Mouse (Mus musculus): Measurements from ENCODE around the gene Stk32c.

Gene Stk32c

GRCm38 (mm10) chr7:139229837-139230236 lies 16.7 kb upstream of the Stk32c start:
- DNase-seq (ENCODE audit: extremely low read depth, low read depth, low spot score), result no peak

- no peak for DNase-seq (ENCODE audit: extremely low read depth, low read depth, low spot score)
Measured at GRCm38 (mm10) chr7:139228447-139229171, 15.5 kb upstream of the Stk32c start.

DNA sequence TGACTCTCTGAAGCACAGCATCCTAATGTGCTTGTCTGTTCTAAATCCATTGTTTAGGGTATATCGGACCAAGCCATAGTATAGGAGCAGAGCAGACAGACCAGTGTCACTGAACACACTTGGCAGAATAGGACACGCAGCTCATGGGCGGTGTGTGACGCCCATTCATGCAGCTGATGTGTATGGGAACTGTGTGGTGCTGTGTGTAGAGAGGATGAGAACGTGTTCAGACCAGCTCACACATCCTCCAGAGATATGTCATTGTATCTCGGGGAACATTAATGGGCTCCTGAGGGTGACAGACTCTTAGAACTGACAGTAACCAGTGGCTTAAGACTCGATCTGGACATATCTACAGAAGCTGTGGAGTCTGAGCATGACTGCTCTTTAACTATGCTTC lies 13.3 kb upstream of the Stk32c start:
- no peak for DNase-seq (ENCODE audit: extremely low read depth, low read depth, low spot score)

- no peak for DNase-seq (ENCODE audit: extremely low read depth, low read depth, low spot score)
Measured at GRCm38 (mm10) chr7:139224725-139225124, 11.6 kb upstream of the Stk32c start.

GRCm38 (mm10) chr7:139224070-139224469 lies 11.0 kb upstream of the Stk32c start:
- no peak for DNase-seq (ENCODE audit: extremely low read depth, low read depth, low spot score)

DNA sequence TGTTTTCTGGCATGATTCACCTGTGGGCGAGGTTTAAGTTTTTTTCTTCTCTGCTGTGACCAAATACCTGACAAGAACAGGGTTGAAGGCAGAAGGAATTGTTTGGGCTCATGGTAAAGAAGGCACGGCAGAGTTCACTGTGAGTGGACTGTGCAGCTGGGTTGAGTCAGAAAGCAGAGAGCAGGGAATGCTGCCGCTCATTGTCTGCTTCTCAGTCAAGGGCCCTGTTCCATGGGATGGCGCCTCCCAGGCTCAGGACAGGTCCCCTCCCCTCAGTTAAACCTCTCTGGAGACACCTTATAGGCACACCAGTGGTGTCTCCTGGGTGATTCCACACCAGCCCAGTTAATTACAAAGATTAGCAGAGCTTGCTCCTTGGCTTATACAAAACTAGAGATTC lies 9.2 kb upstream of the Stk32c start:
- DNase-seq (ENCODE audit: extremely low read depth, low read depth, low spot score), result no peak

GRCm38 (mm10) chr7:139221856-139222255 lies 8.7 kb upstream of the Stk32c start:
- no peak for DNase-seq (ENCODE audit: extremely low read depth, low read depth, low spot score)

GRCm38 (mm10) chr7:139221072-139221471 lies 8.0 kb upstream of the Stk32c start:
- no peak for DNase-seq (ENCODE audit: extremely low read depth, low read depth, low spot score)

DNA sequence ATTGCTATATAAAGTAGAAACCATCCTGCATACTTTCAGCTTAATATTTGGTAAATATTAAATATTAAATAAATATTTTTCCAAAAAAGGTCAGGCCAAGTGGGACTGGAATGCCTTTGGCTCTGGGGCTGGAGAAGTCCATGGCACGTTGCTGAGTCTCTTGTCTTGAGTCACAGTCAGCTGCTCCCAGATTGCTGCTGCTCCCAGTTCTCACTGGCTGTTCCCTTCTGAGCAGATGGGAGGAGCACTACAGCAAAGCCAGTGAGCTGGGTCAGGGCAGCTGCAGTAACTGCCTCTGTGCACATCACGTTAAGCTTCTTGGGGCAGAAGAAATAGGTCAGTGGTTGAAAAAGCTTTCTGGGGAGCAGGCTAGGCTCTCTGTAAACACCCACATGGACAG lies 7.2 kb upstream of the Stk32c start:
- no peak for DNase-seq (ENCODE audit: extremely low read depth, low read depth, low spot score)

DNA sequence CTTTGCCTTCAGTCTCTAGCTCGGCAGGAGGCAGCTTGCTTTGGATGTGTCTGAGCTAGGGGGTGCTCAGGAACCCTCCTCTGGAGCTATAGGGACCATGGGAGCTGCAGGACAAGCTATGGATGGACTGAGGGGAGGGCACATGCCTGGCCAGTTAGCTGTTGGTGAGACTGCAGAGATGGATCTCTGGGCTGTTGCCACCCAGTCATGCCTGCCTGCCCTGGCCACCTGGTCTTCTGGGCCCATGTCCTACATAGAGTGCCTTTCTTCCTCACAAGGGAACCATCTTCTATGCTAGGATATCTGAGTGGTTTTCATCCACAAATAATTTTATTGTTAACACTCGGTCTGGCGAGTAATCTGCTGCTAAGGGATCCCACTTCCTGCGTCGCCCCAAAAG lies 6.4 kb upstream of the Stk32c start:
- no peak for DNase-seq (ENCODE audit: extremely low read depth, low read depth, low spot score)

GRCm38 (mm10) chr7:139218641-139219415 lies 5.7 kb upstream of the Stk32c start:
- DNase-seq (ENCODE audit: extremely low read depth, low read depth, low spot score), result no peak

DNA sequence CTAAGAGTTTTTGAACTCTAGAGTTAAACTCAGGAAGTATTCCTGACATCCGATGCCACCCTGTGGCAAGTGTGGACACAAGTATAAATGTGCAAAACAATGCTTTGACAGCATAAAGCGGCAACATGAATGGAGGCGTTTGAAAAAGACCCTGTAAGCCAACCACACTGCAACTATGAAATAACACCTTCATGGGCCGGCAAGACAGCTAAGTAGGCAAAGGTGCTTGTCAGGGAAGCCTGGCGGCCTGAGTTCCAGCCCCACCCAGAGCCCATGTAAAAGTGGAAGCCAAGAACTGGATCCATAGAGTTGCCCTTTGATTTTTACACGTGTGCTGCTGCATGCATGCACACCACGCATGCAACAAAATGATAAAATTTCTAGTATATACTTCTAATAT lies 3.9 kb upstream of the Stk32c start:
- DNase-seq (ENCODE audit: extremely low read depth, low read depth, low spot score), result no peak

GRCm38 (mm10) chr7:139216464-139216863 lies 3.4 kb upstream of the Stk32c start:
- no peak for DNase-seq (ENCODE audit: extremely low read depth, low read depth, low spot score)

DNA sequence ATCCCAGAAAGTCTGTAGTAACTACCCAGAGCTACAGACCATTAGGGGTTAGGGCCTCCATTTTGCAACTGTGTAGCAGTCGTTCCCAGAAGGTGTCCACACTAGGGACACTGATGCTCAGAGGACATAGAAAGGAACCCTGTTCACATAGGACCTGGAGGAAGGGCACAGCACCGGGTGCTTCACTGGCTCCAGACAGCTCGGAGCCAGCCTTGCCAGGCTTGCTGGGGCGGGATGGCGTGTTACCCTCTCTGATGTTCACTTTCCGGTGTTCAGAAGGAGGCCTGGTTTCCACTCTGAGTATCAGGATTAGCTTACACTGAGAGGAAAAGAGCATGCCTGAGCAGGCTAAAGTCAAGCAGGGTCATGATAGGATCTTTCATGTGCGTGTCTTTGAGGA lies 2.8 kb upstream of the Stk32c start:
- no peak for DNase-seq (ENCODE audit: extremely low read depth, low read depth, low spot score)

- no peak for DNase-seq (ENCODE audit: extremely low read depth, low read depth, low spot score)
Measured at GRCm38 (mm10) chr7:139215516-139215915, 2.4 kb upstream of the Stk32c start.

DNA sequence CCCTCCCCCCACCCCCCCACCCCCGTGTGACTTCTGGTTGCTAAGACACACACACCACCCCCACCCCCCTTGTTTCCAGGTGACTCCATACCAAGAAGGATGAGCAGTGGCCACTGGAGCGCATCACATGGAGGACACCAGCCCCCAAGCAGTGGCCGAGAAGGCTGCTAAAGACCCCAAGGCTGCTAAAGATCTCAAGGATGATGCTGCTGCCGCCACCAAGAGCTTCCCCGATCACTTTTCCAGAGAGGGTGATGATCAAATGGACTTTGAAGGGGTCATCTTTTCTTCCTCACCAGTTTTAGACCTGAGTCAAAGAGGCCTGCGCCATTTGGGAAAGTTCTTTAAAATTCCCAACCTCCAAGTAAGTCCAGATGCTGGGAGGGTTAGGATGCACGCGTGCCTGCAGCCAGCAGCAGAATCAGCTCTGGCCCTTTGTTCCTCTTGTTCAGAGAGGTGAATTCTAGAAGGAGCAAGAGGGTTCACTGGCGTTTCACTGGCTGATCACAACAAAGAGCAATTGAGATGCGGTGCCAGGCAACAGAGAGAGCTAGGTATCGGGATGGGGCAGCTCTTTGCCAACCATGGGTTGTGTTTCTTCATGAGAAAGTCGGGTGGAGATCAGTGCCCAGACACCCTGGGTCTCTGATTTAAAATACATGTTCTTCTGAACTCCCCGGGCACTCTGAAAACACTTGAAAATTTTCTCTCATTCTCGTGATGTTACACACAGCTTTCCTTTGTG lies 1.7 kb upstream of the Stk32c start:
- no peak for DNase-seq (ENCODE audit: extremely low read depth, low read depth, low spot score)

GRCm38 (mm10) chr7:139214160-139214559 lies 1.1 kb upstream of the Stk32c start:
- no peak for DNase-seq (ENCODE audit: extremely low read depth, low read depth, low spot score)

DNA sequence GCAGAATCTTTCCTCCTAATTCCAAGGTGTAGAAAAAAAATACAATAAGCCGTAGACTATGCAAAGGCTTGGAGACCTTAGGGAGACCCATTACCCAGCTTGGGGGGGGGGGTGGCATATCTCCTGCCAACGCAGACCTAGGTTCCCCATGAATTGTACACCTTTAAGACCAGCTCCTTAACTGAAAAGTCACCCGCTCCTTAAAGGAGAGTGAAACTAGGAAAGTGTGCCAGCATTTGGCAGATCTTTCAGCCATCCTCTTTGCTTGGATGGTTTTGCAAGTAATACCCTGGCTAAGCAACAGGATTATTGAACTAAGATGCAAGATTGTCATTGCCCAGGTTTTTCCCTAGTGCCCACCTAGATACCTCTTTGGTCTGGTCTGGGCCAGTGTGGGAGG lies 644 bp upstream of the Stk32c start:
- no peak for DNase-seq (ENCODE audit: extremely low read depth, low read depth, low spot score)

GRCm38 (mm10) chr7:139211761-139212160 lies 1.3 kb downstream of the Stk32c start:
- no peak for DNase-seq (ENCODE audit: extremely low read depth, low read depth, low spot score)

DNA sequence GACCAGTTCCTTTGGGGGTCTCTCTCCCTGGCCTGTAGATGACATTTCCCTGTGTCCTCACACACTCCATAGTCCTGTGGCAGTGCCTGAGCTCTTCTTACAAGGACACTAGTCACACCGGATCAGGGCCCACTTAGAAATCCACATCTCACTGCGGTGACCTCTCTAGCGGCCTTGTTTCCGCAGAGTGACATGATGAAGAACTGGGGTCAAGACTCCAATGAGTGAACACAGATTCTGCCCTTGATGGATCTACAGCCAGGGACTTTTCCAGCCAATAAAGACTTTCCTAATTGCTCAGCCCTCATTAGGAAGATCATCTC lies 4.4 kb downstream of the Stk32c start:
- DNase-seq (ENCODE audit: extremely low read depth, low read depth, low spot score), result no peak

DNA sequence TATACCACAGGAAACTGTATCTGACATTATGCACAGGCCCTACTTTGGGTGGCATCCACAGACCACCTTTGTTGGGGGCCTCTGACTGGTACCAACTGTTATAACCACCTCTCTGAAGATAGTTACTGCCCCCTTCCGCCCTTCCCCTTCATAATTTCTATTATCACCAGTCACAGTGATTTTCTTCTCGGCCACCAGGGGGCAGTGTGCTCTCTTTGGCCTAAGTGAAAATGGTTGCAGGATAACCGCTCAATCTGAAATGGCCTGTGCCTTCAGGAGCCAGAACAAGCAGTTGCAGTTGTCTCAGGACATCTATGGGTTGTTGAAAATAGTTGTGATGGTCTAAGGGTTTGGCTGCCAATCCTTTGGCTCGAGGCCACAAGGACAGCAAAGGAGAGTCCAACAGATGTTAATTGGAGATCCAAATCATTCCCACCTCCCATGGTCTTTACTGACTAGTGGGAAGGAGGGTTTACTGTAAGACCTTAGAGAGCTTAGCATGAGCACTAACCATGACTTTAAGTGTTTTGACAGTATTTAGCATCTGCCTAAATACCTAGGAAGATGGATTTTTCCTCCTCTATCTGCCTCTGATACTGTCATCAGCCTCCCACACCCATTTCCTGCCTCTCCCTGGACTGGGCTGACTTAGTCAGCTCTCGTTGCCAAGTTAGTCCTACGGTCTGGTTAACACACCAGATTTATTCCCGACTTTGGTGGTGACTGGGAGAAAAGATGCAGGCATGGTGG lies 4.9 kb downstream of the Stk32c start:
- DNase-seq (ENCODE audit: extremely low read depth, low read depth, low spot score), result no peak

Data from fat pad, adult 2 months (tissue).